Mouse (Mus musculus) forebrain, embryonic 10.5 days (tissue): Measurements from ENCODE around the gene Abcc10. TPM values are rescaled to one million over a fixed set of nuclear protein-coding genes. Genes with fewer than 3 reads are reported as not detected.
A peak's percentile ranks its signal among the peaks of the same experiment; 100 is the strongest.

ENCODE experiments used
- DNase-seq: peaks from one replicate; pipeline ENCODE4 v3.0.0-alpha.2; 2017; ENCODE audit warnings: low spot score; ENCODE audit errors: extremely low spot score
- H3K27ac ChIP-seq: fragments of 300-500 bp; sonication (generic); 2 replicates; pipeline ENCODE4 v1.5.1; 2016; ENCODE audit warnings: mild to moderate bottlenecking
- H3K27me3 ChIP-seq: fragments of 300-500 bp; sonication (generic); 2 replicates; pipeline ENCODE4 v1.6.1; 2016; ENCODE audit warnings: mild to moderate bottlenecking; ENCODE audit not compliant: poor library complexity, severe bottlenecking
- H3K36me3 ChIP-seq: fragments of 300-500 bp; sonication (generic); replicated peaks from 2 replicates; pipeline ENCODE4 v1.6.1; 2016; ENCODE audit warnings: mild to moderate bottlenecking, moderate library complexity
- H3K4me1 ChIP-seq: fragments of 300-500 bp; sonication (generic); 2 replicates; pipeline ENCODE4 v1.6.1; 2016
- H3K4me3 ChIP-seq: fragments of 300-500 bp; sonication (generic); 2 replicates; pipeline ENCODE4 v1.5.1; 2016; ENCODE audit warnings: mild to moderate bottlenecking, moderate library complexity
- H3K9me3 ChIP-seq: fragments of 300-500 bp; sonication (generic); 2 replicates; pipeline ENCODE4 v1.6.1; 2016; ENCODE audit warnings: mild to moderate bottlenecking, moderate library complexity
- WGBS: fragments of 180-500 bp; shearing (Covaris S2); methylation state at CpG from one replicate; pipeline ENCODE4 v1.1.7; 2016; 5-methylcytosine and 5-hydroxymethylcytosine counted together
- polyA plus RNA-seq: library from polyadenylated mRNA; unstranded; fragments of >200 nt; fragmentation: Nextera tagmentation; extraction: Ambion mirVana; gene quantifications from 2 replicates; pipeline ENCODE4 v1.2.1, GENCODE M21; 2016

Abcc10 gene
- polyA plus RNA-seq, 1 experiment from 2014 or later: 5.8 TPM

- DNase-seq: no peak
- no peak overlapping the region for H3K27ac ChIP-seq
- no peaks in the 10 kb centered on the region for H3K27me3 ChIP-seq
- peaks cover 99% of the 10 kb centered on the region for H3K36me3 ChIP-seq
- no peak overlapping the region for H3K4me3 ChIP-seq
- WGBS: 73% methylated on average over 6 of the region's 6 CpGs
- H3K9me3 ChIP-seq: no peaks in the 10 kb centered on the region
- H3K4me1 ChIP-seq: peaks cover 6% of the 10 kb centered on the region
Observed at GRCm38 (mm10) chr17:46266986-46267385, 61.2 kb downstream of the Abcc10 start.

GRCm38 (mm10) chr17:46265918-46266618 lies 62.1 kb downstream of the Abcc10 start:
- Histone ChIP-seq H3K27ac (no peak overlapping the region), H3K4me3 (no peak overlapping the region), H3K9me3 (no peaks in the 10 kb centered on the region), H3K4me1 (peaks cover 6% of the 10 kb centered on the region), H3K27me3 (no peaks in the 10 kb centered on the region), H3K36me3 (peaks cover 99% of the 10 kb centered on the region)
- 27% methylated on average over 14 of the region's 14 CpGs for WGBS
- peak; percentile 74 for DNase-seq

GRCm38 (mm10) chr17:46265502-46265901 lies 62.6 kb downstream of the Abcc10 start:
- Histone ChIP-seq H3K4me1 (peaks cover 6% of the 10 kb centered on the region), H3K9me3 (no peaks in the 10 kb centered on the region), H3K4me3 (no peak overlapping the region), H3K36me3 (peaks cover 99% of the 10 kb centered on the region), H3K27ac (no peak overlapping the region), H3K27me3 (no peaks in the 10 kb centered on the region)
- 82% methylated on average over 12 of the region's 12 CpGs for WGBS
- DNase-seq: no peak

- Histone ChIP-seq H3K27ac (no peak overlapping the region), H3K4me1 (peaks cover 6% of the 10 kb centered on the region), H3K36me3 (peaks cover 99% of the 10 kb centered on the region), H3K27me3 (0 out of 2 replicates have a peak, but pooled peaks cover under 1% of the 10 kb centered on the region), H3K9me3 (no peaks in the 10 kb centered on the region), H3K4me3 (no peak overlapping the region)
- DNase-seq: no peak
- WGBS: over 99% methylated on average over 5 of the region's 5 CpGs
Observed at GRCm38 (mm10) chr17:46262201-46262694, 65.9 kb downstream of the Abcc10 start.

GRCm38 (mm10) chr17:46259675-46260074 lies 68.5 kb downstream of the Abcc10 start:
- Histone ChIP-seq H3K27me3 (peaks cover 25% of the 10 kb centered on the region), H3K4me1 (peaks cover 10% of the 10 kb centered on the region), H3K36me3 (peaks cover 85% of the 10 kb centered on the region), H3K4me3 (no peak overlapping the region), H3K27ac (no peak overlapping the region), H3K9me3 (no peaks in the 10 kb centered on the region)
- 91% methylated on average over 17 of the region's 17 CpGs for WGBS
- no peak for DNase-seq

GRCm38 (mm10) chr17:46258279-46259053 lies 69.7 kb downstream of the Abcc10 start:
- Histone ChIP-seq H3K9me3 (no peaks in the 10 kb centered on the region), H3K4me1 (peaks cover 21% of the 10 kb centered on the region), H3K27ac (no peak overlapping the region), H3K36me3 (peaks cover 73% of the 10 kb centered on the region), H3K27me3 (peaks cover 33% of the 10 kb centered on the region), H3K4me3 (no peak overlapping the region)
- WGBS: 90% methylated on average over 30 of the region's 30 CpGs
- DNase-seq: no peak

GRCm38 (mm10) chr17:46255147-46255546 lies 73.0 kb downstream of the Abcc10 start:
- H3K27me3 ChIP-seq: peaks cover 33% of the 10 kb centered on the region
- peaks cover 26% of the 10 kb centered on the region for H3K4me1 ChIP-seq
- H3K27ac ChIP-seq: no peak overlapping the region
- DNase-seq: no peak
- H3K36me3 ChIP-seq: peaks cover 65% of the 10 kb centered on the region
- no peaks in the 10 kb centered on the region for H3K9me3 ChIP-seq
- WGBS: 48% methylated on average over 6 of the region's 6 CpGs
- peak overlapping the region; percentile 78; the same call in 1 of the 2 replicates for H3K4me3 ChIP-seq

- H3K4me1 ChIP-seq: peaks cover 31% of the 10 kb centered on the region
- H3K27ac ChIP-seq: peak overlapping the region; percentile 67
- under 1% methylated on average over 50 of the region's 54 CpGs for WGBS
- no peaks in the 10 kb centered on the region for H3K9me3 ChIP-seq
- H3K4me3 ChIP-seq: peak overlapping the region; percentile 78
- peaks cover 33% of the 10 kb centered on the region for H3K27me3 ChIP-seq
- DNase-seq: no peak
- peaks cover 65% of the 10 kb centered on the region for H3K36me3 ChIP-seq
Observed at GRCm38 (mm10) chr17:46254106-46254505, 74.0 kb downstream of the Abcc10 start.

- H3K4me1 ChIP-seq: peaks cover 36% of the 10 kb centered on the region
- H3K36me3 ChIP-seq: peaks cover 61% of the 10 kb centered on the region
- H3K27me3 ChIP-seq: peaks cover 33% of the 10 kb centered on the region
- peak within 1 kb of the TSS; percentile 78 for H3K4me3 ChIP-seq
- no peaks in the 10 kb centered on the region for H3K9me3 ChIP-seq
- 2% methylated on average over 48 of the region's 48 CpGs for WGBS
- H3K27ac ChIP-seq: peak within 1 kb of the TSS; percentile 67
- DNase-seq: peak; percentile 91
Observed at GRCm38 (mm10) chr17:46253452-46254084, 74.6 kb downstream of the Abcc10 start, which contains the start of gene Lrrc73. TSS of gene Lrrc73 (plus strand) at chr17:46253531.

Other genes with a start within 250 kb of the Abcc10 start
- gene Mrps18a, start 217.4 kb downstream of the Abcc10 start, polyA plus RNA-seq: 152 and 154 TPM in 2 replicates
- 8.9 and 11.3 TPM in 2 replicates for gene Rsph9, start 184.1 kb downstream of the Abcc10 start, polyA plus RNA-seq
- 36.3 and 36.8 TPM in 2 replicates for gene Mad2l1bp, start 174.8 kb downstream of the Abcc10 start, polyA plus RNA-seq
- gene Gtpbp2, start 167.3 kb downstream of the Abcc10 start, polyA plus RNA-seq: 29.8 and 30.0 TPM in 2 replicates
- 14.5 and 14.6 TPM in 2 replicates for gene Polh, start 125.7 kb downstream of the Abcc10 start, polyA plus RNA-seq
- 79.7 and 80.4 TPM in 2 replicates for gene Xpo5, start 125.6 kb downstream of the Abcc10 start, polyA plus RNA-seq
- gene Polr1c, start 80.3 kb downstream of the Abcc10 start, polyA plus RNA-seq: 140 and 143 TPM in 2 replicates
- 68.3 and 72.5 TPM in 2 replicates for gene Yipf3, start 80.3 kb downstream of the Abcc10 start, polyA plus RNA-seq
- 0.81 and 1.0 TPM in 2 replicates for gene Lrrc73, start 74.8 kb downstream of the Abcc10 start, polyA plus RNA-seq
- gene Tjap1, start 45.3 kb downstream of the Abcc10 start, polyA plus RNA-seq: 60.0 and 62.6 TPM in 2 replicates
- 1.2 TPM in 2 replicates for gene Dlk2, start 30.9 kb downstream of the Abcc10 start, polyA plus RNA-seq
- gene Zfp318, start 55.4 kb upstream of the Abcc10 start, polyA plus RNA-seq: 6.8 and 7.1 TPM in 2 replicates
- 0.76 TPM in 1 of 2 replicates, not detected in the other for gene Crip3, start 100.6 kb upstream of the Abcc10 start, polyA plus RNA-seq
- gene Slc22a7, start 110.1 kb upstream of the Abcc10 start, polyA plus RNA-seq: not detected in 2 replicates
- 0.71 and 1.1 TPM in 2 replicates for gene Ttbk1, start 159.3 kb upstream of the Abcc10 start, polyA plus RNA-seq
- 107 TPM in 2 replicates for gene Dnph1, start 168.4 kb upstream of the Abcc10 start, polyA plus RNA-seq
- gene Cul9, start 218.0 kb upstream of the Abcc10 start, polyA plus RNA-seq: 3.5 and 3.7 TPM in 2 replicates
- gene Srf, start 227.8 kb upstream of the Abcc10 start, polyA plus RNA-seq: 5.4 and 5.5 TPM in 2 replicates